Mouse (Mus musculus): ENCODE measurements at regions not wholly inside any gene's neighbourhood (a gene's known extent, or its start where the extent isn't known, plus 50 kb on each side); places are given as distances from the start of the nearest gene placed in this dataset.

GRCm38 (mm10) chr2:79510485-79511094, 54.0 kb upstream of the Cerkl start:
- DNase-seq (ENCODE audit: low read depth in 1 of 2, low spot score in 2 of 2): no peak

- no peak for DNase-seq (ENCODE audit: low read depth in 1 of 2, low spot score in 2 of 2)
Measured at GRCm38 (mm10) chr2:79511108-79511507, 54.5 kb upstream of the Cerkl start.

GRCm38 (mm10) chr2:79511676-79512323, 55.2 kb upstream of the Cerkl start:
- DNase-seq (ENCODE audit: low read depth in 1 of 2, low spot score in 2 of 2): peak in 1 of 2 experiments; percentile 23

- DNase-seq (ENCODE audit: low read depth in 1 of 2, low spot score in 2 of 2): no peak
Measured at GRCm38 (mm10) chr2:79512374-79512773, 55.8 kb upstream of the Cerkl start.

- no peak for DNase-seq (ENCODE audit: low read depth in 1 of 2, low spot score in 2 of 2)
Measured at GRCm38 (mm10) chr2:79513726-79514125, 57.1 kb upstream of the Cerkl start.

- no peak for DNase-seq (ENCODE audit: low read depth in 1 of 2, low spot score in 2 of 2)
Measured at GRCm38 (mm10) chr2:79518046-79518750, 61.6 kb upstream of the Cerkl start.

GRCm38 (mm10) chr2:79519799-79520449, 63.3 kb upstream of the Cerkl start:
- no peak for DNase-seq (ENCODE audit: low read depth in 1 of 2, low spot score in 2 of 2)

- no peak for DNase-seq (ENCODE audit: low read depth in 1 of 2, low spot score in 2 of 2)
Measured at GRCm38 (mm10) chr2:79523441-79523840, 66.9 kb upstream of the Cerkl start.

- DNase-seq (ENCODE audit: low read depth in 1 of 2, low spot score in 2 of 2): no peak
Measured at GRCm38 (mm10) chr2:79527529-79527928, 70.9 kb upstream of the Cerkl start.

- no peak for DNase-seq (ENCODE audit: low read depth in 1 of 2, low spot score in 2 of 2)
Measured at GRCm38 (mm10) chr2:79528347-79528990, 71.9 kb upstream of the Cerkl start.

- no peak for DNase-seq (ENCODE audit: low read depth in 1 of 2, low spot score in 2 of 2)
Measured at GRCm38 (mm10) chr2:79529185-79529584, 72.6 kb upstream of the Cerkl start.

- DNase-seq (ENCODE audit: low read depth in 1 of 2, low spot score in 2 of 2): no peak
Measured at GRCm38 (mm10) chr2:79532610-79533160, 76.1 kb upstream of the Cerkl start.

- DNase-seq (ENCODE audit: low read depth in 1 of 2, low spot score in 2 of 2): no peak
Measured at GRCm38 (mm10) chr2:79537126-79537875, 80.7 kb upstream of the Cerkl start.

- no peak for DNase-seq (ENCODE audit: low read depth in 1 of 2, low spot score in 2 of 2)
Measured at GRCm38 (mm10) chr2:79540384-79540783, 83.8 kb upstream of the Cerkl start.

GRCm38 (mm10) chr2:79542191-79542980, 85.8 kb upstream of the Cerkl start:
- DNase-seq (ENCODE audit: low read depth in 1 of 2, low spot score in 2 of 2): no peak

- no peak for DNase-seq (ENCODE audit: low read depth in 1 of 2, low spot score in 2 of 2)
Measured at GRCm38 (mm10) chr2:79543456-79543855, 86.9 kb upstream of the Cerkl start.

- DNase-seq (ENCODE audit: low read depth in 1 of 2, low spot score in 2 of 2): no peak
Measured at GRCm38 (mm10) chr2:79543948-79544792, 87.6 kb upstream of the Cerkl start.

- no peak for DNase-seq (ENCODE audit: low read depth in 1 of 2, low spot score in 2 of 2)
Measured at GRCm38 (mm10) chr2:79544793-79545260, 88.2 kb upstream of the Cerkl start.

Data from monocyte, adult 2 months (primary cell).